Mouse (Mus musculus): Measurements from ENCODE around the gene Gm20425. TPM values are rescaled to one million over a fixed set of nuclear protein-coding genes. Genes with fewer than 3 reads are reported as not detected.

Gene Gm20425
- polyA plus RNA-seq, 1 experiment from 2014 or later = 0.95 TPM

DNA sequence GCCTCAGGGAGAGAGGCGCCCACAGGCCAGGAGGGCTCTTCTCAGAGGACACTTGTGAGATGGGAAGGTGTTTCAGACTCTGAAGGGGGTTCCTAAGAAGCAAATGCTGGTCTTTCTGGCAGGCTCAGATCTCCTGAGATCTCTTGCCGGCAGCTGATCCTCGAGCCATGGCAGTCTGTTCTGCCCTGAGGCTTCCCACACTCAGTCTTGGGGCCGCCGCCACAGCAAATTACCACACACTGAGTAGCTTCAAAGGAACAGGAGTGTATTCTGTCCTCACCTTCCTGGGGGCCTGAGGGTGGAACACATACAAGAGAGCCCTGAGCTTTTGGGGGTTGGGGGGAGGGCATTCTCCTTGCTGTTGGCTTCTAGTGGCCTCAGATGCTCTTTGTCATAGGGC is 84.8 kb downstream of the Gm20425 start:
- Histone ChIP-seq H3K4me1 (peaks cover 37% of the 10 kb centered on the region), H3K4me3 (no peak overlapping the region), H3K9me3 (no peaks in the 10 kb centered on the region), H3K36me3 (replicated peaks) (0 out of 2 replicates have a peak, but pooled peaks cover 9% of the 10 kb centered on the region), H3K27me3 (replicated peaks; ENCODE audit: low read depth, poor library complexity, severe bottlenecking) (0 out of 2 replicates have a peak, but pooled peaks cover 3% of the 10 kb centered on the region), H3K27ac (replicated peaks) (peak overlapping the region; percentile 21; the same call in 1 of the 2 replicates)
- no peak for DNase-seq (ENCODE audit: low spot score)
- WGBS = 35% methylated on average over 5 of the region's 5 CpGs

DNA sequence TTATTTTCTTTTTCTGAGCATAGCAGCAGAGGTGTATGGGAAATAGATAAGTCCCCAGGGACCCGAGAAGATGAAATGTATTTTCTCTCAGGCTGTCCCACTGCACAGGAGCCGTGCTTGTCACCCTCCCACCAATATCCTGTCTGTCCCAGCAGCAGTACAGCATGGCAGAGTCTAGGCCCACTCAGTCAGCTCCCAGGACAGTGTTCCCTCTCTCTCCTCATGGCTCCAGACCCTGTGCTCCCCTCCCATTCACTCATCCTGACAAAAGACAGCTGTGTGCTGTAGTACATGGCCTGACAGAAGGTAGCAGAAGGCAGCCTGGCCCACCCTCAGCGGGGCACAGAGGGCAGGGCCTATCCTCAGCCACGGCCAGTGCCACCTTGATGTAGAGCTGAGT is 86.2 kb downstream of the Gm20425 start:
- Histone ChIP-seq H3K9me3 (no peaks in the 10 kb centered on the region), H3K27ac (replicated peaks) (peak overlapping the region; percentile 30; the same call in 1 of the 2 replicates)

DNA sequence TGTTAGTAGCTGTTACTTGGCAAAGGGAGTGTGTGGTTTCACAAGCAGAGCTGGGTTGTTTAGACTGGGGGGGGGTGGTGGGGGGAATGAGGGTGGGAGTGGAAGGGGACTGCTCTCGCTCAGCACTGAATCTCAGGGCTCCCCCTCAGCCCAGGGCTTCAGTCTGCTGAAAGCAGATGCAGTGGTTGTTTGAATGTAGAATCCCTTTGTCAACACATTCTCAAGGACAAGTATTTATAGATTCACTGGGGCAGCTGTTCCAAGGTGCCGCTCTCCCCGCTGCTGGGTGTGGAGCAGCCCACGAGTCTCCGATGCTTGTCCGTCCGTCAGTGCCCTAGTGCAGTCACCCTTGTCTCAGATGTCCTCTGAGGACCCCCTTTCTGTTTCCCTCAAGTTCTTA is 88.8 kb downstream of the Gm20425 start:
- 0 out of 2 replicates have a peak, but pooled peaks cover 9% of the 10 kb centered on the region for H3K36me3 ChIP-seq (replicated peaks)
- 93% methylated on average over 7 of the region's 7 CpGs for WGBS
- no peaks in the 10 kb centered on the region for H3K9me3 ChIP-seq
- no peak overlapping the region for H3K27ac ChIP-seq (replicated peaks)
- peaks cover 49% of the 10 kb centered on the region for H3K4me1 ChIP-seq
- no peak overlapping the region for H3K4me3 ChIP-seq
- DNase-seq (ENCODE audit: low spot score) = no peak
- H3K27me3 ChIP-seq (replicated peaks; ENCODE audit: low read depth, poor library complexity, severe bottlenecking) = 0 out of 2 replicates have a peak, but pooled peaks cover 3% of the 10 kb centered on the region

More for the DNA sequence above, 86.2 kb downstream of the Gm20425 start:
- 0 out of 2 replicates have a peak, but pooled peaks cover 9% of the 10 kb centered on the region for H3K36me3 ChIP-seq (replicated peaks)
- no peak overlapping the region for H3K4me3 ChIP-seq
- WGBS = 61% methylated on average over 4 of the region's 4 CpGs
- 0 out of 2 replicates have a peak, but pooled peaks cover 3% of the 10 kb centered on the region for H3K27me3 ChIP-seq (replicated peaks; ENCODE audit: low read depth, poor library complexity, severe bottlenecking)
- H3K4me1 ChIP-seq = peaks cover 49% of the 10 kb centered on the region
- no peak for DNase-seq (ENCODE audit: low spot score)

DNA sequence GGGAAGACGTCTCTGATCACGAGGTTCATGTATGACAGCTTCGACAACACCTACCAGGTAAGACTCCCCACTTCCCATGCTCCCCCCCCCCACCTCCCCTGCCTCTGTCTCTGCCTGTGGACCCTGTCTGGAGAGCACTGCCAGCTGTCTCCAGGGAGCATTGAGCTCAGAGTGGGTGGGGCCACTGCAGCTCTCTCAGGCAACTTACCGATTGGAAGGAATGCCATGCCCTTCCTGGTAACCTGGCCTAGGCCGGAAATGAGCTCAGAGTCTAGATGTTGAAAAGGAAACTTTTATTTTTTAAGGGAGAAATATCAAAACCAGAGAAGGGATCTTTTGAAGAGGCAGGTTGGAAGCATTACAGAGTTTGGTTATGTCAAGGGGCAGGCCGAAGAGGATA is 89.7 kb downstream of the Gm20425 start:
- DNase-seq (ENCODE audit: low spot score) = no peak
- Histone ChIP-seq H3K36me3 (replicated peaks) (0 out of 2 replicates have a peak, but pooled peaks cover 9% of the 10 kb centered on the region), H3K9me3 (no peaks in the 10 kb centered on the region), H3K4me1 (peaks cover 41% of the 10 kb centered on the region), H3K27me3 (replicated peaks; ENCODE audit: low read depth, poor library complexity, severe bottlenecking) (0 out of 2 replicates have a peak, but pooled peaks cover 3% of the 10 kb centered on the region), H3K4me3 (no peak overlapping the region), H3K27ac (replicated peaks) (no peak overlapping the region)
- 83% methylated on average over 6 of the region's 6 CpGs for WGBS

Other genes with a start within 250 kb of the Gm20425 start
- gene Slco2a1, start 241.6 kb downstream of the Gm20425 start, polyA plus RNA-seq (2016; fragmentation: Nextera tagmentation; extraction: Ambion mirVana) = 0.69 and 1.2 TPM in 2 replicates
- gene Rab6b, start 118.5 kb downstream of the Gm20425 start, polyA plus RNA-seq (2016; fragmentation: Nextera tagmentation; extraction: Ambion mirVana) = 6.8 and 8.4 TPM in 2 replicates
- gene Srprb, start 28.2 kb downstream of the Gm20425 start, polyA plus RNA-seq (2016; fragmentation: Nextera tagmentation; extraction: Ambion mirVana) = 62.8 and 67.6 TPM in 2 replicates
- 21.1 and 23.5 TPM in 2 replicates for gene Trf, start 137 bp upstream of the Gm20425 start, polyA plus RNA-seq (2016; fragmentation: Nextera tagmentation; extraction: Ambion mirVana)
- 2.9 and 4.0 TPM in 2 replicates for gene 1300017J02Rik, start 74.8 kb upstream of the Gm20425 start, polyA plus RNA-seq (2016; fragmentation: Nextera tagmentation; extraction: Ambion mirVana)
- gene Topbp1, start 74.9 kb upstream of the Gm20425 start, polyA plus RNA-seq (2016; fragmentation: Nextera tagmentation; extraction: Ambion mirVana) = 86.9 and 93.9 TPM in 2 replicates
- 184 and 185 TPM in 2 replicates for gene Cdv3, start 135.5 kb upstream of the Gm20425 start, polyA plus RNA-seq (2016; fragmentation: Nextera tagmentation; extraction: Ambion mirVana)